Mouse (Mus musculus) lung, embryonic 16.5 days (tissue): ENCODE results near the gene Fasl. TPM values are rescaled to one million over a fixed set of nuclear protein-coding genes. Genes with fewer than 3 reads are reported as not detected.

Experiments
- ATAC-seq: fragments of 200-750 bp; cut with Nextera tagmentation; 2 replicates; pipeline ENCODE4 v1.8.0; 2017; ENCODE audit warnings: low read depth, mild to moderate bottlenecking, moderate library complexity
- H3K27ac ChIP-seq: fragments of 300-500 bp; sonication (generic); 2 replicates; pipeline ENCODE4 v1.5.1; 2014; ENCODE audit warnings: mild to moderate bottlenecking, control low read depth, low read length
- H3K27me3 ChIP-seq: fragments of 300-500 bp; sonication (generic); 2 replicates; pipeline ENCODE4 v1.6.1; 2014; ENCODE audit warnings: low read depth, low read length, mixed read lengths; ENCODE audit not compliant: control insufficient read depth, insufficient read depth
- H3K36me3 ChIP-seq: fragments of 300-500 bp; sonication (generic); 2 replicates; pipeline ENCODE4 v1.6.1; 2014; ENCODE audit warnings: low read length; ENCODE audit not compliant: control insufficient read depth, insufficient read depth
- H3K4me1 ChIP-seq: fragments of 300-500 bp; sonication (generic); replicated peaks from 2 replicates; pipeline ENCODE4 v1.6.1; 2014; ENCODE audit warnings: low read length, mixed read lengths; ENCODE audit not compliant: control insufficient read depth, insufficient read depth
- H3K4me2 ChIP-seq: fragments of 300-500 bp; sonication (generic); 2 replicates; pipeline ENCODE4 v1.6.1; 2014; ENCODE audit warnings: low read depth, low read length, control low read depth
- H3K4me3 ChIP-seq: fragments of 300-500 bp; sonication (generic); 2 replicates; pipeline ENCODE4 v1.5.1; 2014; ENCODE audit warnings: mild to moderate bottlenecking, low read length, control low read depth
- H3K9ac ChIP-seq: fragments of 300-500 bp; sonication (generic); 2 replicates; pipeline ENCODE4 v1.6.1; 2014; ENCODE audit warnings: low read length, control low read depth
- H3K9me3 ChIP-seq: fragments of 300-500 bp; sonication (generic); 2 replicates; pipeline ENCODE4 v1.6.1; 2016; ENCODE audit warnings: low read length; ENCODE audit not compliant: control insufficient read depth
- WGBS: fragments of 180-500 bp; shearing (Covaris S2); extraction: QIAGEN DNeasy Blood & Tissue Kit; methylation state at CpG from one replicate; pipeline ENCODE4 v1.1.7; 2014; 5-methylcytosine and 5-hydroxymethylcytosine counted together
- polyA plus RNA-seq: library from polyadenylated mRNA; unstranded; fragments of >200 nt; fragmentation: Nextera tagmentation; extraction: Ambion mirVana; gene quantifications from 2 replicates; pipeline ENCODE4 v1.2.1, GENCODE M21; 2015

Gene Fasl
- polyA plus RNA-seq, 1 experiment from 2014 or later = not detected

DNA sequence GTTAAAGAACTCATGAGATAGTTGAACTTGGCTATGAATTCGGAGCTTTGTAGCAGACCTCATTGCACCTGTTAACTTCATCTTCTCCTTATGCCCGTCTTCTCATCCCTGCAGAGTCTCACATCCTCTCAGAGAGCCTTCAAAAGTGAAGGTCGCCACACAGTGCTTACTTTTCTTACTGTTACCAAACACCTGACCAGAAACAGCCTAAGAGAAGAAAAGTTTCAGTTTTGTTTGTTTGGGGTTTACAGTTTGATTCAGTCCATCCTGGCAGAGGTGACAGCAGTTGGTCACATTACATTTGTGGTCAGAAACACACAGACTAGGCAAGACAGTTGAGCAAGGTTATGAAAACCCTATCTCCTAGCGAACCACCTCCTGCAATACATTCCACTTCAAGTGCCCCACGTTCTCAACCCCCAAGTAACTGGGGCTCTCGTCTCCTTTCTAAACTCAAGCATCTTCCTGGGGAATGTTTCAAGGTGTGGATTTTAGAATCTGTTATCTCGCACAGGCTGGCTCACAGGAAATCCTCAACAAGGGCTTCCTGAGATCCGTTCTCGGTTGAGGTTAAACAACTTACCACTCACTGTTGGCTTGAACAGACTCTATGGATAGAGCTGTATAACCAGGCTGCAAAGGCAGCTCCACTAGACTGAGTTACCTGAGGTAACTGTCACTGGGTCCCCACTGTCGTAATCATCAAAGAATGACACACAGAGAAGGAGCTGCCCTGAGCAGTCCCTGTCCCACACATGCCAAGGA is 6.3 kb upstream of the Fasl start:
- Histone ChIP-seq H3K36me3 (no peaks in the 10 kb centered on the region), H3K27me3 (no peaks in the 10 kb centered on the region), H3K9ac (no peak overlapping the region), H3K4me3 (no peak overlapping the region), H3K4me1 (no peaks in the 10 kb centered on the region), H3K27ac (no peak overlapping the region), H3K9me3 (no peaks in the 10 kb centered on the region), H3K4me2 (no peak overlapping the region)
- WGBS = 54% methylated on average over 10 of the region's 10 CpGs
- no peak for ATAC-seq

DNA sequence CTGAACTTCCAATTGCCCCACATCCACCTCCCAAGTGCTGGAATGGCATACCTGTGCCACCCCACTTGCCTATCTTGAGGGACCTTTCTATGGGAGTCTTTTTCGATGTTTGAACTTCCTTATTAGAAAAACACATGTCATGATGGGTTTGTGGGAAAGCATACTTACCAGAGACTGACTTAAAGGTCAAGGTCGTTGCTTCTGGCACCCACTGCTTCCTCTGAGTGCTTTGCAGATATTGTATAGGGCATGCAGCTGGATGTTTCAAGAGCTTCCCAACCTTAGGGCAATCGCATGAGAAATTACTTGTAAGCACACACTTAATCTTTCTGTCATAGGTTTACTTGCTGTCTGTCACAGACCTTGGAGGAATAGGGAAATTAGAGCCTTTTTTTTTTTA is 5.0 kb upstream of the Fasl start:
- no peak overlapping the region for H3K9ac ChIP-seq
- no peak for ATAC-seq
- no peaks in the 10 kb centered on the region for H3K27me3 ChIP-seq
- H3K27ac ChIP-seq = no peak overlapping the region
- H3K4me3 ChIP-seq = no peak overlapping the region
- no peak overlapping the region for H3K4me2 ChIP-seq
- H3K9me3 ChIP-seq = no peaks in the 10 kb centered on the region
- 67% methylated on average over 3 of the region's 3 CpGs for WGBS
- H3K4me1 ChIP-seq = no peaks in the 10 kb centered on the region
- no peaks in the 10 kb centered on the region for H3K36me3 ChIP-seq

DNA sequence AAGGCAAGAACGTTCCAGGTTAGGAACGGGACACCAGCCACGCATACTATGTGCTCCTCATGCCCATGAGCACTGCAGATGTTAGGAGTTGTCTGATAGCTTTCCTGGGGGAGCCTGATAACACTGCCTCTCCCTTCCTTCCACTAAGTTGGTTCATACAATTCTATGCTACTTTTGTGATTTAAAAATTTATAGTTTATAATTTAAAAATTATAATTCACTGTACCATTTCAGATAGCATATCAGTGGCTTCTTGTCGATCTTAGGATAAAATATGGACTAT is 4.3 kb upstream of the Fasl start:
- no peak overlapping the region for H3K4me2 ChIP-seq
- H3K27ac ChIP-seq = no peak overlapping the region
- WGBS = 72% methylated on average over 4 of the region's 4 CpGs
- ATAC-seq = no peak
- no peaks in the 10 kb centered on the region for H3K9me3 ChIP-seq
- H3K4me1 ChIP-seq = no peaks in the 10 kb centered on the region
- H3K36me3 ChIP-seq = no peaks in the 10 kb centered on the region
- no peak overlapping the region for H3K9ac ChIP-seq
- no peak overlapping the region for H3K4me3 ChIP-seq
- no peaks in the 10 kb centered on the region for H3K27me3 ChIP-seq

DNA sequence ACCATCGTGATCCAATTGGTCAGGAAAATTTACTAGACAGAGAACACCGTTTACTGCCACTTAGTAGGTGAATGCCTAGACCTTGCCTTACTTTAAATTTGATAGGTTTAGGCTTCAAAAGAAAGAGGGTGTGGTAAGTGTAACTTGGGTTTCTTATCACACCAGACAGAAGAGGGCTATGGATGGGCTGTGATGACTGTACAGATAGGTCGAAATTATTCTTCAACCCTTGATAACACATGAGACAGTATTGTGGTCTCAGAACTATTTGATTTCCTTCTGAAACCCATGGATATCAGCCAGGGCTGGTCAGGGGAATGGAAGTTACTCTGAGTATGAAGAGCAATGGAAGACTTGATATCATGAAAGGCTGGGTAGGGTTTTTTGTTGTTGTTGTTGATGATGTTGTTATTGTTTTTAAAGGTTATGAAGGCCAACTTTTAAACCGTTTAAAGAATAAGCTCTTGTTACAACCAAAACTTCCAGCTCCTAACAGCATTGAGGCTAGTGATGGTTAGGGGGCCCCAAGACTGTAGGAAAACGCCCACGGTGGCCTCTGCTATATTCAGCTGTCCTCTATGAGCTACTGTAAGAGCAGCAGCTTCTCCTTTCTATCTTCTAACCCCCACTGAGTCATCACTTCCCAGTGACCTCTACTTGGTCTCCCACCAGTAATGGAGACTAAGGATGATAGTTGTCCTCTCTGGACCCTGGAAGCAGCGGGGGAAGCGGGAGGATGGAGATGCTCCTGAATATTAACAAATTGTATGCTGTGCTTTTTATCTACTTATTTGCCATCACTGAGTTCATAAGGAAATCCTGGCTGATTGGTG is 3.8 kb upstream of the Fasl start:
- no peak overlapping the region for H3K4me3 ChIP-seq
- 85% methylated on average over 8 of the region's 8 CpGs for WGBS
- no peak overlapping the region for H3K9ac ChIP-seq
- H3K4me1 ChIP-seq = no peaks in the 10 kb centered on the region
- no peak overlapping the region for H3K4me2 ChIP-seq
- H3K36me3 ChIP-seq = no peaks in the 10 kb centered on the region
- H3K9me3 ChIP-seq = no peaks in the 10 kb centered on the region
- H3K27me3 ChIP-seq = no peaks in the 10 kb centered on the region
- ATAC-seq = no peak
- no peak overlapping the region for H3K27ac ChIP-seq

DNA sequence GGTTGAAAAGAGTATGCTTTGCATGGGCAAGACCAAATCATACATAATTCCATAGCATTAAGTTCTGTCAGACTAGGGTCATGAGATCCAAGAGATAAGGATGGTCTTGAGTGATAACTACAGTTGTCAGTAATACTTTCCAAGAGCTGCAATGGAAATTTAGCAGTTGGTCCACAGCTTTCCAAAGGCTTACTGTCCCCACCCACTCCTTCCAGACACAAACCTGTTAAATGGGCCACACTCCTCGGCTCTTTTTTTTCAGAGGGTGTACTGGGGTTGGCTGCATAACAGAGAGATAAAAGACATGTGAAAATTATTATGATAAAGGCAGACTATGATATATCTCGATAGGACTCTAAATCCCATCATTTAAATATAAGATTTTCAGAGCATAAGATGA is 5.6 kb downstream of the Fasl start:
- no peaks in the 10 kb centered on the region for H3K9me3 ChIP-seq
- 70% methylated on average over 2 of the region's 2 CpGs for WGBS
- no peak for ATAC-seq
- H3K27ac ChIP-seq = no peak overlapping the region
- no peak overlapping the region for H3K4me2 ChIP-seq
- H3K36me3 ChIP-seq = no peaks in the 10 kb centered on the region
- no peaks in the 10 kb centered on the region for H3K27me3 ChIP-seq
- no peak overlapping the region for H3K4me3 ChIP-seq
- H3K9ac ChIP-seq = no peak overlapping the region
- H3K4me1 ChIP-seq = no peaks in the 10 kb centered on the region

DNA sequence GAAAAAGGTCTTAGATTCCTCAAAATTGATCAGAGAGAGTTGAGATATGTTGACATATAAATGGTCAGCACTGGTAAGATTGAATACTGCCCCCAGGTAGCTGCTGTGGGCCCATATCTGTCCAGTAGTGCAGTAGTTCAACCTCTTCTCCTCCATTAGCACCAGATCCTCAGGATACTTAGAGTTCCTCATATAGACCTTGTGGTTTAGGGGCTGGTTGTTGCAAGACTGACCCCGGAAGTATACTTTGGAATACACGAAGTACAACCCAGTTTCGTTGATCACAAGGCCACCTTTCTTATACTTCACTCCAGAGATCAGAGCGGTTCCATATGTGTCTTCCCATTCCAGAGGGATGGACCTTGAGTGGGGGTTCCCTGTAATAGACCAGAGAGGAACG is 6.7 kb downstream of the Fasl start:
- Histone ChIP-seq H3K4me2 (no peak overlapping the region), H3K27me3 (no peaks in the 10 kb centered on the region), H3K36me3 (no peaks in the 10 kb centered on the region), H3K9me3 (no peaks in the 10 kb centered on the region), H3K27ac (no peak overlapping the region), H3K9ac (no peak overlapping the region), H3K4me3 (no peak overlapping the region), H3K4me1 (no peaks in the 10 kb centered on the region)
- ATAC-seq = no peak
- WGBS = 89% methylated on average over 5 of the region's 5 CpGs

DNA sequence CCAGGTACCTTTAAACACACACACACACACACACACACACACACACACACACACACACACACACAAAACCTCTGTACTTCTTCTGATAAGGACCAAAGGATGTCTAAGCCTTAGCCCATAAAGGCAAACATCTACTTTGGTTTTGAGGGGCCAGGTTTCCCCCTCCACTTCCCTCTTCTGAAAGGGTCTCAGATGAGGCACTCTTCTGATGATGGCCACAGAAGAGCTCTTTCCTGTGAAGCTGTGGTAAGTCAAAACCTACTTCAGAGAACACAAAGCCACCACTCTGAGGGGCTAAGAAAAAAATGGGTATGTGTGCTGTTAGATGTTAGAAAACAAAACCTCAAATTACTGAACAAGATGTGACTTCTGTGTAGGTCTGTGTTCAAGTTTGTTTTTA is 9.2 kb downstream of the Fasl start:
- Histone ChIP-seq H3K4me2 (no peak overlapping the region), H3K4me1 (no peaks in the 10 kb centered on the region), H3K9ac (no peak overlapping the region), H3K36me3 (no peaks in the 10 kb centered on the region), H3K9me3 (no peaks in the 10 kb centered on the region), H3K27me3 (no peaks in the 10 kb centered on the region), H3K4me3 (no peak overlapping the region), H3K27ac (no peak overlapping the region)
- no peak for ATAC-seq

DNA sequence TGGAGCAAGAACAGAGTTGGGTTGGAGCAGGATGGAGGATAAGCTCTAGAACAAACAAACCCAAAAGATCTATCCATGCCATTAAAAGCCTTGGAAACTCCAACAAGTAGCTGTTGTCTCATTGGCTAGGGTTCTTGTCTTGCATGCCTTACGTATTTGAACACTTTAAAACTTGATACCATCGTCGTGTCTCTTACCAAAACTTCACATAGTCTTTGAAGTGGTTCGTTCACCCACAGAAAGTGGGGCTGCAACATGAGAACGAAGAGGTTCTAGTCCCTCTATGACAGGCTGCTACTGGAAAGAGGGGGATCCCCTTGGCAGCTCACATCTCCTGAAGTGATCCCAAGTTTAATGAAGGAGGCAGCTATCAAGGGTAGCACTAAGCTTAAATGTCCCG is 13.1 kb downstream of the Fasl start:
- ATAC-seq = no peak
- Histone ChIP-seq H3K27me3 (no peaks in the 10 kb centered on the region), H3K9me3 (no peaks in the 10 kb centered on the region), H3K27ac (no peak overlapping the region), H3K4me2 (no peak overlapping the region), H3K4me3 (no peak overlapping the region), H3K9ac (no peak overlapping the region), H3K36me3 (no peaks in the 10 kb centered on the region), H3K4me1 (no peaks in the 10 kb centered on the region)
- WGBS = 62% methylated on average over 6 of the region's 6 CpGs

DNA sequence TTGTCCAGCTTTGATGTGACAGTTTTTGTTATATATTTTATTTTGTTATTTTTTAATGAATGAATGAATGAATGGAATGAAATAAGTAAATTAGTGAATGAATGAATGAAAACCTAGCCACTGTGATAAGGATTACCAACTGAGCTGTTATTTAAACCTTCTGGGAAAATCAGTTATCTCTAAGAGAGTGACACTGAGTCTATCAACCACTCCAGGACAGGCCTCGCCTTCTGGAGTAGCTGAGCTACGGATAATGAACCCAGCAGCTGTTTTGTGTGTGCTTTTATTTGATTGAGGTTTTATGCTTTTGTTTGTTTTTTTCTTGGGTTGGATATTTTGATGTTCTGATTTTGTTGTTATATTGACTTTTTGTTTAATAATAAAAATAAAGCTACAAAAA is 17.0 kb downstream of the Fasl start:
- Histone ChIP-seq H3K36me3 (no peaks in the 10 kb centered on the region), H3K27me3 (no peaks in the 10 kb centered on the region), H3K9ac (no peak overlapping the region), H3K4me3 (no peak overlapping the region), H3K27ac (no peak overlapping the region), H3K9me3 (no peaks in the 10 kb centered on the region), H3K4me1 (peaks cover 3% of the 10 kb centered on the region; the same call in 1 of the 2 replicates), H3K4me2 (no peak overlapping the region)
- no peak for ATAC-seq
- 49% methylated on average over 2 of the region's 2 CpGs for WGBS
